Mouse (Mus musculus): Measurements from ENCODE around the gene Ctdspl. TPM values are rescaled to one million over a fixed set of nuclear protein-coding genes. Genes with fewer than 3 reads are reported as not detected.

The Ctdspl gene
- 8.8 and 9.1 TPM in 2 replicates for polyA plus RNA-seq (2015; fragmentation: Nextera tagmentation; extraction: Ambion mirVana)

DNA sequence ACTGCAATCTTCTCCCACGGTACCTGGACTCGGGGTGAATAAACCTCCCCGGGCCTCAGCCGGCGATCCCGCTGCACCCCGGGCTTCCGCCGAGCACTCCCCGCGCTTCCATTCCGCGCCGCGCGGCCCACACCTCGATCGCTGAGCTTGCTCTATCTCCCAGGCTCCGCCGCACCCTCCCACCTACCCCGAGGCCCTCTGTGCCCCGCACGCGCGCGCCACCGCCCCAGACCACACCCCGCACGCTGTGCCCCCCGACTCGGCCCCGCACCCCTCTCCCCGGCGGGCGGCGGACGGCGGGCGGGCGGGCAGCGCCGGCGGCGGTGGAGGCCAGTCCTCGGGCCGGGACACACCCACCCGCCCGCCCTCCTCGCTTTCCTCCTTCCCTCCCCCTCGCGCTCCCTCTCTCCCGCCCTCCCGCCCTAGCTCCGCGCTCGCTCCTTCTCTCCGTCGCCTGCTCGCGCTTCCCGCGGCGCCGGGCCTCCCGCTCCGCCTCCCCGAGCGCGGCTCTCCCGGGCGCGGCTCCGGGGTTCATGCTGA, at the start of gene Ctdspl:
Gene Ctdspl, plus strand, starts transcription at position 343 of the 540 bp plus-strand sequence.

DNA sequence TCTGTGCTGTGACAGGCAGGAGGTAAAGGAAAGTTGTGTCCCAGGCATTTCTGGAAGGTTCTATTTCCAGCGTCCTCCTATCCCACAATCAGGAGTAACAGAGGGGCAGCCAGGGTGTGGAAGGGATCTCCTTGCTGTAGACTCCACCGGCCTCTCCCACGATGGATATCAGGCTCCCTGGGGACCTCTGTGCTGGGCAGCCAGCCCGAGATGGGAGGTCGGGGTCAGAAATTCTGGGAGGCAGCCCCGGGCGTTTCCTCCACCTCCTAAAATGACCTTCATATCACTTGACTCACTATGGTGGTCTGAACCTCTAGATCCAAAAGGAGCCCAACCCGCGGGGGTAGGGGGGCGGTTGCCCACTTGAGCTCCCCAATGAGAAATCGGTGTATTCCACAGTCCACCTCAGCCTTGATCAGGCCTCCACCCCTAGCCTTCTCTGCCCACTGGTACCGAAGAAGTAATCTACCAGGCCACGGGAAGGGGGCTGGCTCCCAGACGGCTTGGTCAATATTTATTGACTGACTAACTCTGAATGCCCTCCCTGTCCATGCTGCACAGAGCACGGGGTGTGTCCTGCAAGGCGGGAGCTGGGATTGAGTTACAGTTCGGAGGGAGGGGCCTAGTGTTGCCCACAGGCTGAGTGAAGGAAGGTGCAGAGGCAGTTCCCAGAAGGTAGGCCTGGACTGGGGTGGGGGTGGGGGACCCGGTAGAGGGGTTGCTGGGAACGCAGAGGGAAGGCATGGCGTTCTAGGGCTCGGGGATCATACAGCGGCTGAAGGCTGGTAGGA, 126.1 kb downstream of the Ctdspl start, which contains the start of gene Vill:
Gene Vill, plus strand, starts transcription at position 625 of the 791 bp plus-strand sequence.

Small RNAs within 50 kb of the gene (microRNA-seq; reads per million reads assigned to microRNA genes)
- 9.3 reads per million, percentile 19 among the genes with 10 or more reads in this experiment for gene Mir26a-1

Other genes starting within 250 kb of the Ctdspl start
- 3.5 and 4.6 TPM in 2 replicates for gene Vill, start 126.3 kb downstream of the Ctdspl start, polyA plus RNA-seq (2015; fragmentation: Nextera tagmentation; extraction: Ambion mirVana)
- 10.2 and 14.7 TPM in 2 replicates for gene Plcd1, start 167.0 kb downstream of the Ctdspl start, polyA plus RNA-seq (2015; fragmentation: Nextera tagmentation; extraction: Ambion mirVana)
- 0.84 and 1.2 TPM in 2 replicates for gene Dlec1, start 176.0 kb downstream of the Ctdspl start, polyA plus RNA-seq (2015; fragmentation: Nextera tagmentation; extraction: Ambion mirVana)
- 5.2 and 5.3 TPM in 2 replicates for gene Acaa1b, start 230.6 kb downstream of the Ctdspl start, polyA plus RNA-seq (2015; fragmentation: Nextera tagmentation; extraction: Ambion mirVana)
- gene Gm47289, start 232.7 kb downstream of the Ctdspl start, polyA plus RNA-seq (2015; fragmentation: Nextera tagmentation; extraction: Ambion mirVana) = not detected in 2 replicates

Data from neural tube, postnatal 0 days (tissue).